Mouse (Mus musculus): ENCODE results near the gene Wif1.

Gene Wif1

GRCm38 (mm10) chr10:121033826-121034568, at the start of gene Wif1:
Wif1 (plus strand) TSS chr10:121033960.
- DNase-seq (ENCODE audit: low read depth): peak; percentile 51

GRCm38 (mm10) chr10:121002135-121002534, 31.6 kb upstream of the Wif1 start:
- no peak for DNase-seq (ENCODE audit: low read depth)

GRCm38 (mm10) chr10:121011496-121011895, 22.3 kb upstream of the Wif1 start:
- no peak for DNase-seq (ENCODE audit: low read depth)

DNA sequence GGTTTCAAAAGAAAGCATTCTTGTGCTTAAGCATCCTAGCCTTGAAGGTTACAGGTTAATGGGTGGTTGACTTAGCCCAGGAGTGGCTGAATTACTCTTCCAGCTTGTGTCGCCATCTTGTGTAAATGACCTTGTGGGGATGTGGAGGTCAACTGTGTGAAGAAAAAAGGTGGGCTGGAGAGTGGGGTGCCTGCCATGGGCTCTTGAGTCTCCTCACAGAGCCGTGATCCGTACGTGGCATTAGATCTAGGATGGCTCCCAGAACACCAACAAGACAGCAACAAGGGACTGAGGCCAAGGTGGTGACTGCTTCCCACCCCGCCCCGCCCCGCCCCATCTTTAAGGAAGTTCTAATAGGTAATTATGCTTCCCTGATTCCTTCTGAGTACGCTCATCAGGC, 17.5 kb upstream of the Wif1 start:
- DNase-seq (ENCODE audit: low read depth): no peak

DNA sequence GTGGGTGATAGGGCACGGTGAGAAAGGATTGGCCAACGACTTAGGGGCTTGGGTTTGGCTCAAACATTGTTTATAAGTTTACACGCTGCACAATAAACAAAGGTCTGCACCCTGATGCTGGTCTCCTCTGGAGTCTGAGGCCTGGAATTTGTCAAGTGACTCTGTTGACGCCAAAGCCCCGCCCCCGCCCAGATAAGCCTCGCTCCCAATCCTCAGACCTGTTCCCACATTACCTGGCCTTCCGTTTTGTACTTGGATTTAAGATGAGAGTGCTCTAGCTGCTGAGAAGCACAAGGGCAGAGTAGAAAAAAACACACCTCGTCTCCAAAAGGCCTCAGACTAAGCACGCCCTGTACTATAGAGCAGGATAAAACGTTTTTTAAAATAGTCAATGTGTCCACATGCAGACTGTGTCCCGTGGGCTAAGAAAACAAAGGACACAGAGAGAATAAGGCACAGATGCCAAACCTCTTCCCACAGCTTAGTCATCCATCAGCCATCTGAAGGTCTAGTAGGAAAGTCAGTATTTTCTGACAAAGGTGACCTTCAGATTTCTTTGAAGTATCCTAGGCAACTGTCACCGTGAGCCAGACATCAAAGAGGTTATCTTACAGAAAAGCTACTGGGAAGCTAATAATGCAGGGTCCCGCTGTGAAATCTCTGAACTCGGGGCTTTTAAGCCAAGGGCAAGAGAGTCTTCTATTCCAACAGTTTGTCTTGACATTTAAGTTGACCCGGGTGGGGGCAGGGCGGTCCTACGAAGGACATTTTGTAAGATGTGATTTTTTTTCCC, 16.9 kb upstream of the Wif1 start:
- DNase-seq (ENCODE audit: low read depth): no peak

GRCm38 (mm10) chr10:121022951-121023350, 10.8 kb upstream of the Wif1 start:
- no peak for DNase-seq (ENCODE audit: low read depth)

GRCm38 (mm10) chr10:121031802-121032201, 2.0 kb upstream of the Wif1 start:
- peak; percentile 79 for DNase-seq (ENCODE audit: low read depth)

GRCm38 (mm10) chr10:121033128-121033791, 500 bp upstream of the Wif1 start:
- peak; percentile 87 for DNase-seq (ENCODE audit: low read depth)

DNA sequence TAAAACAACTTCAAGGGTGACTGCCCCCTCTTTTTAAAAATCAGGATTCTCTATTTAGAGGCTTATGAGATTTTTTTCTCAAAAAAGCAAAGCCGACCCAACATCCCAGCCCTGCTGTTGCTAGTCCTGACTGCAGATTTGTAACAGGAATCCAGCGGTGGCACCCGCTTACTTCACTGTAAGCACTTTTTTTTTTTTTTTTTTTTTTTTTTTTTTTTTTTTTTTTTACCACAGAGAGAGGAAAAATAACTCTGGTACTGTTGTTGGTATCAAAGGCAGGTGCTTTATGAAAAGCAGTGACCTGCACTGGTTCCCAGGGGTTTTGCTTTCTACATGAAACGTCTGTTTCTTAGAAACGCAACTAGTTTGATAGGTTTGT, 798 bp downstream of the Wif1 start:
- DNase-seq (ENCODE audit: low read depth): no peak

GRCm38 (mm10) chr10:121038556-121039284, 5.0 kb downstream of the Wif1 start:
- no peak for DNase-seq (ENCODE audit: low read depth)

DNA sequence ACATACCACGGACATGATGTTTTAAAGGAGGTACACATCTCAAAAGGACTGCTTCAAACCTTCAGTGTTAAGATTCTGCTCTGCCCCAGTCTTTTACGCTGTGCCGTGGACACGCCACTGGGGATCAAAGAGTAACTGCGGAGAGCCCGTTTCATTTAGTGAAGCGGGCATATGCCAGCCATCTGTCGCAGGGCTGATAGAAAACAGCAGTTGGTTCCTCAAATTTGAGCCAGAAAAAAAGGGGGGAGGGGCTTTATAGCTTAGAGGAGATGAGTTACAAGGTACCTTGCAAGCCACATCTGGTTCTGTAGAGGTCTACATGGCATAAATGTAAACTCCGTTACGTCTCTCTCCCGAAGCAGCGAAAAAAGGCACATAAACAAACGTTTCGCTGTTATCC, 7.2 kb downstream of the Wif1 start:
- no peak for DNase-seq (ENCODE audit: low read depth)

GRCm38 (mm10) chr10:121047440-121047839, 13.7 kb downstream of the Wif1 start:
- no peak for DNase-seq (ENCODE audit: low read depth)

- no peak for DNase-seq (ENCODE audit: low read depth)
Observed at GRCm38 (mm10) chr10:121052076-121052475, 18.3 kb downstream of the Wif1 start.

DNA sequence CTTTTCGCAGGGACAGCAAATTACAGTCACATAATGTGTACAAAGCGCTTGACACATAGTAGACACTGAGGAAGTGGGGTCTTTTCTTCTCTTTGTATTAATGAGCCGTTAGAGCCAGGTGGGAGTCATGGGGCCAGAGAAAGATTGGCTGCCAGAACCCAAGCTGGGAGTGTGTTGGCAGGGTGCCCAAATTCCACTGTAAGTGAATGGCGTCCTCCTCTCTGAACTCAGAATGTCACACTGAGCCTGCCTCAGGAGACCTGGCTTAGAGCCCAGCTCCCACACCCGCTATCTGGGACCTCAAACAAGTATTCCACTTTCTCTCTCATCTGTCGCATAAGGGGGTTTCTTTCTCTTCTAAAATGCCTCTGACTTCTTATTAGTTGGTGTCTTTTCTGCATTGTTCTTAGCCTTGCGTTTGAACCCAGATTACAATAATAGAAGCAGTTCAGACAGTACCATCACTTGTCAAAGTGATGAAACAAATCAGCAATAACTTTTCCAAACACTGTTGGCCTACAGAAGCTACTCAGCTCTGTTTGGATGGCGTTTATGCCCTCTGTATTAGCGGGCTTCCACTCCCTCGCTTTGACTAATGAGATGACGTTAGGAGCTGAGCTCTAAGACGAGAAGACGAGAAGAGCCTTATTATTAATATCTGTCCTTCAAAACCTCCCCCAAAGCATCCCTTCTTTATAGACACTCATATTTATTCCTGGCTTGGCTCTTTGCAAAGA, 21.9 kb downstream of the Wif1 start:
- DNase-seq (ENCODE audit: low read depth): no peak

GRCm38 (mm10) chr10:121056823-121057222, 23.1 kb downstream of the Wif1 start:
- no peak for DNase-seq (ENCODE audit: low read depth)

DNA sequence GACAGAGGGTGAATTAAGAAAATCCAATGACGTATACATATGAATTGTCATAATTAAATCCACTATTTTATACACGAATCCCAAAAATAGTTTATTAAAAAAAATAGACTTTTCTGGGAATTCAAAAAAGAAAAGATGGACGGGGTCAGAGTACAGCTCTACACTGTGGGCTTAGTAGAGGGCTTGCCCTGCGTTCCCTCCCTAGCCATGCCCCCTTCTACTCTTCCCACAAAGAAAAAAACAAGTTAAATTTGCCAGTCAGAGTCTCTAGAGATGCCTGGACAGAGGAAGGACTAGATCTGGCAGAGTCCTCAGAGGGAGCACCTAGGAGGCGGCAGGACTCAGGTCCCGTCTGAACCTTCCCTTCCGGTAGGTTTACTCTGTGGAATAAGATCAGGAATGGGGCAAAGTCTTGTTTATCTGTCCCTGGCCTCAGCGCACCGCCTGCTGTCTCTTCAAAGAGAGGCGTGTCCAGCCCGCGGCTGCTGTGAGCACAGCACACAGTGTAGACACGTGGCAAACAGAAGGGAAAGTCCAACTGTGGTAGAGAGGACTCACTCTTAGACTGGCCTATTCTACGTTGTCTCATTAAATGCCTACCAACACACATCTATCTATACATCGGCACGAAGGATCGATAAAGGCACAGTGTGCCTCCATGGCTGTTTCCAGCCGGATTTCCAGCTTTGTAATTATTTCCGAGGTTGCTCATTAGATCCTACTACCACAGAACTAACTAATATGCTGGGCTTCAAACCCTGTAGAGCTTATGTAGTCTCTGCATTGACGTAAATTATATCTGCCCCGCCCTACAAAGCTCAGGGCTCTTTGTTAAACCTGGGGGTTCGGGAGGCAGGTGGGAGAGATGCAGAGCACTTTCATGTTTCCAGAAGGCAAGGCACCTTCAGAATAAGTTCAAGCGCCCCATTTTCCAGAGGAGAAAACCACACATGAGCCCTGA, 25.6 kb downstream of the Wif1 start:
- DNase-seq (ENCODE audit: low read depth): no peak

DNA sequence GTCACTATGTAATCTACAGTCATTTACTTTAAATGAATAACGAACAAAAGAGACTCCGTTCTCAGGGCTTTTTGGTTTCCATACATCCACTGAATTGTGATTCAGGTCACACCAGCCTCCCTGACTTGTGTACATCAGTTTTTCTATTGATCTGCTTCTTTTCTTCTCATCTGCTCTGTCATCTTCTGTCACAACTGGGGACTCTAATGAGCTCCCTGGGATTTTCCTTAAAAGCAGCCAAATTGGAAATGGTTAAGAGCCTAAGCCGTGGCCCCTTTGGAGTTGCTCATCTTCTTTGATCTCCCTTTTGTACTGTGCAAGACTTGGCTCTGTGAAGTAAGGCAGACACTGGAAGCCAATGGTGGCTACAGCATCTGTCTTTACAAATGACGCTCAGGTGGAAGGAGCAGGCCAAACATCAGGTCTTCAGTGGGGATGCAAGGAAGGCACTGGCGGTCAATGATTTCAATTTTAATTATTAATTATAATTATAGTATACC, 27.6 kb downstream of the Wif1 start:
- no peak for DNase-seq (ENCODE audit: low read depth)

DNA sequence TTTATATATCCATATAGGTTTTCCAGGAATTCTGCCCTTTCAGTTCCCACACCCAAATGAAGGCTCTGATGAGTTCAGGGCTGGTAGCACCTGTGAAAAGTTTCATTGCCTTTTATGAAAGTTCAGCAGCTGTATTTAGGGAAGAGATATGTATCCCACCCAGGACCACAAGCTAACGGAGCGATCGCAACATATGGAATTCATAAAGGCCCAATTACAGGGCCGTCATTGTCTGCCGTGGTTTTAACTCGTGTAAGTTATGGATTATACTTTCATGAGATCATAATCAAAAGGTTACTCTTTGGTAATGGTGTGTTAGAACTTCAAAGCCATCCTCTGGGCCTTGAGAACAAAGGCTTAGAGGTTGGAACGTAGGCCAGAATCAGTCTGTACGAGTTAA, 28.9 kb downstream of the Wif1 start:
- no peak for DNase-seq (ENCODE audit: low read depth)

DNA sequence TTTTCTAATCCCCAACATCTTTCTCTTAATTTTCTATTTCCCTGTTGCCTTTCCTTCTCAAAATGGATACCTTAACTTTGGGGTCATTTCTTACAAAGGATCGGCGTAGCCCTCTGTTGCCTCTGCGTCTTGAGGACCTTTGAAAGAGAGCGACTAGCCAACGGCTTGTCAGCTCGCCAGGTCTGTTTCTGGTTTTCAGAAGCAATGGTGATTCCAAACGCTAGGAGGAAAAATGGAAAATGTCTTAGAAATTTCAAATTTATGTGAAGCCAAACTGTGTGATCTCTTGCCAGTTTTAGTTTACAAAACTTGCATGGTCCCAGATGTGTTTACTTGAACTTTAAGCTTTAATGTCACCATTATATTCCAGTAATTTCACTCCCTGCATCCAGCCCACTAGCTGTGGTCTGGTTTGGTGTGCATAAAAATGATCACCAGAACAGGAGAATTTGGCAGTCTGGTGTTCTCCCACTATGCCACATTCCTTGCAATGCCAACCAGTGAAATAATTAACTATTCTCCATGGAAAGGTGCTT, 33.7 kb downstream of the Wif1 start:
- no peak for DNase-seq (ENCODE audit: low read depth)

GRCm38 (mm10) chr10:121068003-121068402, 34.2 kb downstream of the Wif1 start:
- no peak for DNase-seq (ENCODE audit: low read depth)

Measured in 416B (cell line).